Mouse (Mus musculus) liver, embryonic 14.5 days (tissue): Measurements from ENCODE around the gene Trmt61a.

ENCODE experiments used
- CTCF ChIP-seq: IDR thresholded peaks from 2 replicates; pipeline ENCODE4 v1.5.1; 2016; ENCODE audit warnings: antibody characterized with exemption, low read depth, control low read depth
- EP300 ChIP-seq: IDR thresholded peaks from 2 replicates; pipeline ENCODE4 v1.6.1; 2016; ENCODE audit warnings: antibody characterized with exemption, low read depth

DNA sequence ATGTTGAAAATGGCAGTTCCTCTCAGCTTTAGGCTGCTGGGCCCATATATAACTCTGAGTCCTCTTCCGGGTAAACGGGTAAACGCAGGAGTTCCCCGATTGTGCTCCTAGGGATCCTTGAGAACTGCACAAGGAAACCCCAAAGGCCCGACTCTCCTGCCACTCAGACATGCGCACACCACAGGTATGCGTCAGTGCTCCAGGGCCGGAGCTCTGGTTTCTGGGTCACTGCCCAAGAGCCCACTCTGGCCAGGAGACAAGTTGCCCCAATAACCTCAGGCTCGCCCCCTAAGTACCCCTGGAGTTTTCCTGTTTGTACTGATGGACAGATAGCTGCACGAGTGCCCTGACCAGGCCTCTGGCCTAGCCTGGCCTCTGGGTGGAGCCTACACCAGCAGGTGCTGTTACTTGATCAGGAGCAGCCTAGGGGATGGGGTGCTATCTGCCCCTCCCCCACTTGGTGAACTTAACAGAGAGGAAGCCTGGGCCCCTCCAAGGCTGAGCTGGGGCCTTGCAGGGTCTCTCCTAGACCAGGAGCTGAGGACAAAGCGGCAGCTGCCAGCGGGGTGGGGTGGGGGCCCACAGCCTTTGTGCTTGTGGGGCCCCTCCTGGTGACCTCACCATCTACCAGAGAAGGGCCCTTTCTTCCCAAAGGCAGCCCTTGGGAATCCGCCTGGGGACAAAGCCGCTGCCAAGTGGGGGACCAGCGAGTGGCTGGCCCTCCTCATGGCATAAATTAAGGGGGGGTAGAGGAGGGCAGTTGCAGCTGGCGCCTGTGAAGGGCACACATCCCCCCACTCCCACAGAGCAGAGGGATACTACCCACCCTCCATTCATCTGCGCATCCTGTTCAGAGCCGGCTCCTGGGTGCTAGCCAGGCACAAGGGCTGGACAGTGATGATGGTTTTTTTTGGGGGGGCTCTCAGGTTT, 15.7 kb downstream of the Trmt61a start:
- no peak for TF ChIP-seq EP300
- no peak for TF ChIP-seq CTCF
